Mouse (Mus musculus): ENCODE measurements around the gene Nicn1. TPM values are rescaled to one million over a fixed set of nuclear protein-coding genes. Genes with fewer than 3 reads are reported as not detected.
"Not testable (repeated sequence)": the region's sequence is repeated elsewhere in the genome, so short reads cannot be mapped to it uniquely, and the experiment has no call there.

Gene Nicn1
- polyA plus RNA-seq, 1 experiment from 2014 or later: 26.0 TPM

DNA sequence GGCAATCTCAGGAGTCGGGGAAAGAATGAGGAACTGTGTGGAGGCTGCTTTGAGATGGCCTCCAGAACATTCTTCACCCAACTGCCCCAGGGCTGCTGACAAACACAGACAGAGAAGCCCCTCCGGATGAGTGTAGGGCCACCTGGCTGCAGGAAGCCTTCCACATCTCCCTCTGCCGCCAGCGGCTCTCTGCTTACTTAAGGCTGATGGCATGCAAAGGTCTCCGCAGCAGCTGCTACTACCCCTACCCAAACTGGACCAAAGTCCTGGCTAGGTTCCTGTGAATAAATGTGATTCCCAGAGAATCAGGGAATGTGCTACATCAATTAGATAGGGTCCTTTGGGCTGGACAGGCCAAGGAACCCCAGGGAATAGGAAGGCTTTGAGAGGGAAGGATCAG is 17.5 kb upstream of the Nicn1 start:
- Histone ChIP-seq H3K27me3 (ENCODE audit: control insufficient read depth, insufficient read depth, low read length) (no peaks in the 10 kb centered on the region), H3K4me3 (ENCODE audit: low read depth, low read length) (no peak overlapping the region), H3K9ac (ENCODE audit: low read depth, low read length) (no peak overlapping the region), H3K27ac (ENCODE audit: low read depth, low read length) (no peak overlapping the region), H3K36me3 (ENCODE audit: control insufficient read depth, insufficient read depth, low read length) (no peaks in the 10 kb centered on the region), H3K9me3 (replicated peaks; ENCODE audit: control insufficient read depth, low read length) (no peaks in the 10 kb centered on the region), H3K4me1 (ENCODE audit: control insufficient read depth, insufficient read depth, low read length) (peaks cover 19% of the 10 kb centered on the region), H3K4me2 (no peak overlapping the region)
- 49% methylated on average over 5 of the region's 5 CpGs for WGBS (ENCODE audit: insufficient replicate concordance)
- ATAC-seq (replicated peaks; ENCODE audit: insufficient number of reproducible peaks, low FRiP score, low TSS enrichment): no peak

DNA sequence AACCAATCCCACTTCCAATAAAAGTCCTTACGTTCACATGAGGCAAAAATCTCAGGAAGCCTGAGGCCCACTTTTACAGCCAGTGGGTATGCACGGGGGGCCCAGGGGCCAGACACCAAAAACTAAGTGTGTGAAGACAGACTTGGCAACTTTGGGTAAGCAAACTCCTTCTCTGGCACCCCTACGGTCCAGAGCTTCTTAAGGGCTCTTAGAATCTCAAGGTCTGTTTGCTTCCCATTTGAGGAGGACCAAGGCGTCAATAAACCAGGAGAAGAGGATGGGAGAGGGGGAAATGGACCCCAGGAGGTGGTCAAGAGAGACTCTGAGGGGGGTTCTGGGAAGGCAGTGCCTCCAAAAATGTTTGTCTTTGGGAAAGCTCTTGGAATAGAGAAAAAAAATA is 16.7 kb upstream of the Nicn1 start:
- no peaks in the 10 kb centered on the region for H3K27me3 ChIP-seq (ENCODE audit: control insufficient read depth, insufficient read depth, low read length)
- 76% methylated on average over 4 of the region's 4 CpGs for WGBS (ENCODE audit: insufficient replicate concordance)
- H3K27ac ChIP-seq (ENCODE audit: low read depth, low read length): no peak overlapping the region
- peaks cover 17% of the 10 kb centered on the region for H3K4me1 ChIP-seq (ENCODE audit: control insufficient read depth, insufficient read depth, low read length)
- H3K4me2 ChIP-seq: no peak overlapping the region
- H3K4me3 ChIP-seq (ENCODE audit: low read depth, low read length): no peak overlapping the region
- H3K9me3 ChIP-seq (replicated peaks; ENCODE audit: control insufficient read depth, low read length): no peaks in the 10 kb centered on the region
- no peak overlapping the region for H3K9ac ChIP-seq (ENCODE audit: low read depth, low read length)
- no peak for ATAC-seq (replicated peaks; ENCODE audit: insufficient number of reproducible peaks, low FRiP score, low TSS enrichment)
- no peaks in the 10 kb centered on the region for H3K36me3 ChIP-seq (ENCODE audit: control insufficient read depth, insufficient read depth, low read length)

DNA sequence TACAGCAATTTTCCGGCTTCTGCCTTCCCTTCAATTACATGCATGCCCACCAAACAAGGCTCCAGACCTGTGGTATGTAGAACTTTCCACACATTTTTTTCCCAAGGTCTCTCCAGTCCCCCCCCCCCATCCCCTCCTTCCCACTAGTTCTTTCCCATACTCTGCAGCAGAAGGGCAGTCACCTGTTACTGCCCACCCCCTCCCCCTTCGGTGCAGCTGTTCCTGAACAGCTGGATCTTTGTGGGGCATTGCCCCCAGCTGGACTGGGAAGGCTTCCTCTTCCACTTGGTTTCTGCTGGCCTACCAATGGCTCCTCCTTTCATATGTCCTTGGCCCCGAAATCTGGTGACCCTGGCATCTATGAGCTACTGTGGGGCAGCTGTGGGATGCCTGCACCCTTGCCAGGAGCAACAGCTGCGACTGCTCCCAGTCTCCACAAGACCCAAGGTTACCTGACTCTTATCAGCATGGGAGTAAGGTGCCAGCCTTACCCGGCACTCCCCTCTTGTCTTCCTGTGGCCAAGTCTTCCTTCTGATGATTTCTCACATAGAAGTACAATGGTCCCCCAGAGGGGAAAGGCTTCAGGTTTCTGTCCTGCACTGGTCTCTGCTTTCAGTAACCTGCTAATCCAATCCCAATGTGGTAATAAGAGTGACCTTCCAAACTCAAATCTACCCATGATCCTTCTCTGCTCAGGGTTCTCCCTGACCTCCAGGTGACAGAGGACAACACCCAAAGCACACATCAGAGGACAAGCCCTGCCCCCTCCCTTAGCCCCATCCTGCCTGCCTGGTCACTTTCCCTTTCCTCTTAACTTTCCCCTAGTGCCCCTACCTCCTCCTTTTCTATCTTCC is 15.5 kb upstream of the Nicn1 start:
- Histone ChIP-seq H3K9me3 (replicated peaks; ENCODE audit: control insufficient read depth, low read length) (no peaks in the 10 kb centered on the region), H3K4me1 (ENCODE audit: control insufficient read depth, insufficient read depth, low read length) (peaks cover 17% of the 10 kb centered on the region), H3K27me3 (ENCODE audit: control insufficient read depth, insufficient read depth, low read length) (no peaks in the 10 kb centered on the region), H3K36me3 (ENCODE audit: control insufficient read depth, insufficient read depth, low read length) (no peaks in the 10 kb centered on the region), H3K4me2 (no peak overlapping the region), H3K27ac (ENCODE audit: low read depth, low read length) (no peak overlapping the region; the same call in 1 of the 2 replicates), H3K4me3 (ENCODE audit: low read depth, low read length) (no peak overlapping the region), H3K9ac (ENCODE audit: low read depth, low read length) (peak overlapping the region; percentile 1; the same call in 1 of the 2 replicates)
- WGBS (ENCODE audit: insufficient replicate concordance): 72% methylated on average over 5 of the region's 5 CpGs
- no peak for ATAC-seq (replicated peaks; ENCODE audit: insufficient number of reproducible peaks, low FRiP score, low TSS enrichment)

DNA sequence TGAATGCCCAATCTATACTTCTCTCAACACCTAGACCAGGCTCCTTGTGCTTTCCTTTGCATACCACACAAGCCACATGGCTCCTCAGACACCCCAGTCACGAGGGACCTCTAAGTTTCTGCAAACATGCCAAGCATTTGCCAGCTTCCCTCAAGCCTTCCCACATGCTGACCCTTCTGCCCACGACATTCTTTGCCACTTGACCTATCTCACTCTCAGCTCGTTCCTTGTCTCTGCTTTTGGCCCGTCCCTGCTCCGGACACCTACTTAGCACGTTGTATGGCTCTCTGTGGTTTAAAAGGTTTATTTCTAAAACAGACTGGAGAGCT is 14.9 kb upstream of the Nicn1 start:
- no peaks in the 10 kb centered on the region for H3K27me3 ChIP-seq (ENCODE audit: control insufficient read depth, insufficient read depth, low read length)
- H3K4me3 ChIP-seq (ENCODE audit: low read depth, low read length): no peak overlapping the region
- H3K9me3 ChIP-seq (replicated peaks; ENCODE audit: control insufficient read depth, low read length): no peaks in the 10 kb centered on the region
- no peaks in the 10 kb centered on the region for H3K36me3 ChIP-seq (ENCODE audit: control insufficient read depth, insufficient read depth, low read length)
- WGBS (ENCODE audit: insufficient replicate concordance): 16% methylated on average over 6 of the region's 6 CpGs
- H3K9ac ChIP-seq (ENCODE audit: low read depth, low read length): peak overlapping the region; percentile 1; the same call in 1 of the 2 replicates
- no peak overlapping the region for H3K4me2 ChIP-seq
- ATAC-seq (replicated peaks; ENCODE audit: insufficient number of reproducible peaks, low FRiP score, low TSS enrichment): no peak
- no peak overlapping the region for H3K27ac ChIP-seq (ENCODE audit: low read depth, low read length)
- peaks cover 17% of the 10 kb centered on the region for H3K4me1 ChIP-seq (ENCODE audit: control insufficient read depth, insufficient read depth, low read length)

DNA sequence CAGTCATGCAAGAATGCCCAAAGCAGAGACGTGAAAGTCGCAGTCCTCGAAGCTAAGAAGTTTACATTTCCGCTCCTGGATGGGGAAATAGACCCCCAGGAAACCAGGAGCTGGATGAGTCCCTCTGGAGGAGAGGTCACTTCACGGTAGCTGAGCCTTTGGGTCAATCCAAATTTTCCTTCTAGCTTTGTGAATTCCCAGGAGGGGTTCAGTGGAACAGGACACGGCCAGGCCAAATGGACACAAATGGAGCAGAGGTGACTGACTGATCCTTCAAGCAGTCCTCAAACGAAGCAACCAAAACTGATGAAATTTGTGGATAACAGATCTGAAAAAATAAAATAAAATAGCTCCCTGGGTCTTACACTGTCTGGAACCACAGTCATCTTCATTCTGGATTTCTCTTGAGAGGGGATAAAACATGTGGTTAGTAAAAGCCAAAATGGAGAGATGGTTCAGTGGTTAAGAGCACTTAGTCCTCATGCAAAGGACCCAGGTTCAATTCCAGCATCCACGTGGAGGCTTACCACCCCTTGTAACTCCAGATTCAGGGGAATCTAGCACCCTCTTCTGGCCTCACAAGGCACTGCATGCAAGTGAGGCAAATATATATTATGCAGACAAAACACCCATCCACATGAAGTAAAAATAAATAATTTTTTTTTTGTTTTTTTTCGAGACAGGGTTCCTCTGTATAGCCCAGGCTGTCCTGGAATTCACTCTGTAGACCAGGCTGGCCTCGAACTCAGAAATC is 11.4 kb upstream of the Nicn1 start:
- ATAC-seq (replicated peaks; ENCODE audit: insufficient number of reproducible peaks, low FRiP score, low TSS enrichment): no peak
- no peaks in the 10 kb centered on the region for H3K27me3 ChIP-seq (ENCODE audit: control insufficient read depth, insufficient read depth, low read length)
- H3K4me3 ChIP-seq (ENCODE audit: low read depth, low read length): no peak overlapping the region
- H3K9me3 ChIP-seq (replicated peaks; ENCODE audit: control insufficient read depth, low read length): no peaks in the 10 kb centered on the region
- no peak overlapping the region for H3K4me2 ChIP-seq
- WGBS (ENCODE audit: insufficient replicate concordance): 65% methylated on average over 10 of the region's 10 CpGs
- no peak overlapping the region for H3K27ac ChIP-seq (ENCODE audit: low read depth, low read length)
- H3K9ac ChIP-seq (ENCODE audit: low read depth, low read length): no peak overlapping the region
- H3K36me3 ChIP-seq (ENCODE audit: control insufficient read depth, insufficient read depth, low read length): no peaks in the 10 kb centered on the region
- H3K4me1 ChIP-seq (ENCODE audit: control insufficient read depth, insufficient read depth, low read length): peaks cover 10% of the 10 kb centered on the region

DNA sequence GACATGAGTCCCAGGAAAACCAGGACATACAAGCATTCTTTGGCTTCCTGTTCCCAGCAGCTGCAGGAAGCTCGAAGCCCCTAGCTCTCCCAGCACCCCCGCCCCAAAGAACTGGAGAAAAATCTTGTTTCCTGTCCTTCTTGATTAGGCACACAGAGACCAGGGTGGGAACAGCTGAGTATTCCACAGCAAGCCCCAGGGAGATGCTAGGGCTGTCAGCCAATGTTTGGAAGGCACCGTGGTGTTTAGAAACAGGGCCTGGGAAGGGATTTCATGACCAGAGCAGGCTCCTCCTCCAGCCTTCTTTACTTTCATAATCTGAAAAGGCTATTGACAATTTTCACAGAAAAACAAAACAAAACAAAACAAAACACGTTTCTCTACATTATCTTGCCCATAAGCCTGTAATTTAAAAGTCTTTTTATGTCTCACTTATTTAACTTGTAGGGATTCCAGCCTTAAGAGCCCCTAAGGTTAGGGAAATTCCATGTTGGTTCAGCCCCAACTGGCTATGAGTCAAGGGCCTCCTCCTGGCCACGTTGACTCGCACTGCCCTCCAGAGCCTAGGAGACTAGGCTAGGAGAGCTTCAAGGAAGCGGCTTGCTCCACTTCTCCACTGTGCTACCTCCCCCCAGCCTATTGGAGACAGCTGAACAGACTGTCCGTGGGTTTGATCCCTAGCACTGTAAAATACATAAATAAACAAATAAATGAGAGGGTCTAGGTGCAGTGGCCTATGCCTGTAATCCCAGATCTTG is 10.0 kb upstream of the Nicn1 start:
- no peak overlapping the region for H3K4me2 ChIP-seq
- no peaks in the 10 kb centered on the region for H3K27me3 ChIP-seq (ENCODE audit: control insufficient read depth, insufficient read depth, low read length)
- peak overlapping the region; percentile 50 for H3K27ac ChIP-seq (ENCODE audit: low read depth, low read length)
- peak overlapping the region; percentile 16; the same call in 1 of the 2 replicates for H3K9ac ChIP-seq (ENCODE audit: low read depth, low read length)
- H3K36me3 ChIP-seq (ENCODE audit: control insufficient read depth, insufficient read depth, low read length): no peaks in the 10 kb centered on the region
- 0 out of 2 replicates have a peak, but pooled peaks have one; percentile 47 for ATAC-seq (replicated peaks; ENCODE audit: insufficient number of reproducible peaks, low FRiP score, low TSS enrichment)
- WGBS (ENCODE audit: insufficient replicate concordance): 36% methylated on average over 8 of the region's 8 CpGs
- H3K9me3 ChIP-seq (replicated peaks; ENCODE audit: control insufficient read depth, low read length): no peaks in the 10 kb centered on the region
- peaks cover 2% of the 10 kb centered on the region; the same call in 1 of the 2 replicates for H3K4me1 ChIP-seq (ENCODE audit: control insufficient read depth, insufficient read depth, low read length)
- no peak overlapping the region for H3K4me3 ChIP-seq (ENCODE audit: low read depth, low read length)

DNA sequence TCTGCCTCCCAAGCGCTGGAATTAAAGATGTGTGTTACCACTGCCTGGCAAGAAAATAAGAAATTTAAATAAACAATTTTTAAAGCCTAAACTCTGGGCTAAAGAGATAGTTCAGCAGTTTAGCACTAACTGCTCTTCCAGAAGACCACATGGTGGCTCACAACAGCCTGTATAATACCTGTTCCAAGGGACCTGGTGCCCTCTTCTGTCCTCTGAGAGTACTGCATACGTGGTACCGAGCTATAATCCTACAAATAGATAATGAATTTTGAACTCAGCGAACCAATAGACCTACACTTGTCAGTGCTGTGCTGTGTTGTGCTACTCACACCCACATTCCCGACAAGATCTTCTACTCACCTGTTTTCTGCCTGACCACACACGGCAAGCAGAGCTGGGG is 5.8 kb upstream of the Nicn1 start:
- Histone ChIP-seq H3K4me1 (ENCODE audit: control insufficient read depth, insufficient read depth, low read length) (0 out of 2 replicates have a peak, but pooled peaks cover 2% of the 10 kb centered on the region), H3K9ac (ENCODE audit: low read depth, low read length) (no peak overlapping the region), H3K4me2 (no peak overlapping the region), H3K4me3 (ENCODE audit: low read depth, low read length) (no peak overlapping the region), H3K9me3 (replicated peaks; ENCODE audit: control insufficient read depth, low read length) (no peaks in the 10 kb centered on the region), H3K36me3 (ENCODE audit: control insufficient read depth, insufficient read depth, low read length) (no peaks in the 10 kb centered on the region), H3K27ac (ENCODE audit: low read depth, low read length) (no peak overlapping the region), H3K27me3 (ENCODE audit: control insufficient read depth, insufficient read depth, low read length) (no peaks in the 10 kb centered on the region)
- 9% methylated on average over 6 of the region's 6 CpGs for WGBS (ENCODE audit: insufficient replicate concordance)
- 0 out of 2 replicates have a peak, but pooled peaks have one; percentile 40 for ATAC-seq (replicated peaks; ENCODE audit: insufficient number of reproducible peaks, low FRiP score, low TSS enrichment)

DNA sequence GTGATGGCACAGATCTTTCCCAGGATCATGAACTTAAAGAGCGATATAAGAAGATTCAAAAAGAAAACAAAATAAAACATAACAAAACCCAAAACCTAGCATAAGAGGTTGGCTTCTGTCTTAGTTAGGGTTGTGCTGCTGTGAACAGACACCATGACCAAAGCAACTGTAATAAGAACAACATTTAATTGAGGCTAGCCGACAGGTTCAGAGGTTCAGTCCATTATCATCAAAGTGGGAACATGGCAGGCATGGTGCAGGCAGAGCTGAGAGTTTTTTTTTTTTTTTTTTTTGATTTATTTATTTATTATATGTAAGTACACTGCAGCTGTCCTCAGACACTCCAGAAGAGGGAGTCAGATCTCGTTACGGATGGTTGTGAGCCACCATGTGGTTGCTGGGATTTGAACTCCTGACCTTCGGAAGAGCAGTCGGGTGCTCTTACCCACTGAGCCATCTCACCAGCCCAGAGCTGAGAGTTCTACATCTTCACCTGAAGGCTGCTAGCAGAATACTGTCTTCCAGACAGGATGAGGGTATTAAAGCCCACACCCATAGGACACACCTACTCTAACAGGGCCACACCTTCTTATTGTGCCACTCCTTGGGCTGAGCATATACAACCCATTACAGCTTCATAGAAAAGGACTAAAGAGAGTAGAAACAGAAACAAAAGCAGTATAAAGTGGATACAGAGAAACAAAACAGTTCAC is 2.5 kb upstream of the Nicn1 start:
- H3K4me3 ChIP-seq (ENCODE audit: low read depth, low read length); H3K27me3 ChIP-seq (ENCODE audit: control insufficient read depth, insufficient read depth, low read length); H3K36me3 ChIP-seq (ENCODE audit: control insufficient read depth, insufficient read depth, low read length); H3K4me1 ChIP-seq (ENCODE audit: control insufficient read depth, insufficient read depth, low read length); ATAC-seq (replicated peaks; ENCODE audit: insufficient number of reproducible peaks, low FRiP score, low TSS enrichment); H3K27ac ChIP-seq (ENCODE audit: low read depth, low read length); H3K9ac ChIP-seq (ENCODE audit: low read depth, low read length); H3K9me3 ChIP-seq (replicated peaks; ENCODE audit: control insufficient read depth, low read length); H3K4me2 ChIP-seq: not testable (repeated sequence)
- 77% methylated on average over 6 of the region's 6 CpGs for WGBS (ENCODE audit: insufficient replicate concordance)

All from heart, embryonic 11.5 days (tissue).